Mouse (Mus musculus) kidney, postnatal 0 days (tissue): Measurements from ENCODE around the gene Apobec3. TPM values are rescaled to one million over a fixed set of nuclear protein-coding genes. Genes with fewer than 3 reads are reported as not detected.

Experiments used
- ATAC-seq: fragments of 200-750 bp; cut with Nextera tagmentation; replicated peaks from 2 replicates; pipeline ENCODE4 v1.8.0; 2017; ENCODE audit warnings: low read depth, moderate number of reproducible peaks, moderate TSS enrichment, moderate library complexity; ENCODE audit not compliant: low FRiP score
- DNase-seq: peaks from one replicate; pipeline ENCODE4 v3.0.0-alpha.2; 2016; ENCODE audit warnings: low spot score
- H3K27ac ChIP-seq: fragments of 300-500 bp; sonication (generic); 2 replicates; pipeline ENCODE4 v1.5.1; 2014; ENCODE audit warnings: mild to moderate bottlenecking
- H3K27me3 ChIP-seq: fragments of 300-500 bp; sonication (generic); 2 replicates; pipeline ENCODE4 v1.6.1; 2014; ENCODE audit warnings: low read length, mixed read lengths; ENCODE audit not compliant: insufficient read depth
- H3K36me3 ChIP-seq: fragments of 300-500 bp; sonication (generic); 2 replicates; pipeline ENCODE4 v1.6.1; 2014; ENCODE audit warnings: low read length, mixed read lengths; ENCODE audit not compliant: insufficient read depth
- H3K4me1 ChIP-seq: fragments of 300-500 bp; sonication (generic); replicated peaks from 2 replicates; pipeline ENCODE4 v1.6.1; 2014; ENCODE audit warnings: antibody characterized with exemption, low read length, mixed read lengths; ENCODE audit not compliant: insufficient read depth
- H3K4me2 ChIP-seq: fragments of 300-500 bp; sonication (generic); 2 replicates; pipeline ENCODE4 v1.6.1; 2014; ENCODE audit warnings: mild to moderate bottlenecking, low read length, moderate library complexity, mixed read lengths
- H3K4me3 ChIP-seq: fragments of 300-500 bp; sonication (generic); replicated peaks from 2 replicates; pipeline ENCODE4 v1.5.1; 2014; ENCODE audit warnings: low read depth, low read length
- H3K9ac ChIP-seq: fragments of 300-500 bp; sonication (generic); 2 replicates; pipeline ENCODE4 v1.6.1; 2014; ENCODE audit warnings: low read depth, low read length
- H3K9me3 ChIP-seq: fragments of 300-500 bp; sonication (generic); replicated peaks from 2 replicates; pipeline ENCODE4 v1.6.1; 2016; ENCODE audit warnings: low read length, inconsistent platforms, mixed read lengths
- CTCF ChIP-seq: IDR thresholded peaks from 2 replicates; pipeline ENCODE4 v1.5.1; 2016; ENCODE audit warnings: antibody characterized with exemption, low read depth, mild to moderate bottlenecking, moderate library complexity
- WGBS: fragments of 180-500 bp; shearing (Covaris S2); extraction: QIAGEN DNeasy Blood & Tissue Kit; methylation state at CpG from one replicate; pipeline ENCODE4 v1.1.7; 2014; 5-methylcytosine and 5-hydroxymethylcytosine counted together
- polyA plus RNA-seq: library from polyadenylated mRNA; unstranded; fragments of >200 nt; fragmentation: Nextera tagmentation; extraction: Ambion mirVana; gene quantifications from 2 replicates; pipeline ENCODE4 v1.2.1, GENCODE M21; 2015

The Apobec3 gene
- polyA plus RNA-seq, 1 experiment from 2014 or later = 26.1 TPM

DNA sequence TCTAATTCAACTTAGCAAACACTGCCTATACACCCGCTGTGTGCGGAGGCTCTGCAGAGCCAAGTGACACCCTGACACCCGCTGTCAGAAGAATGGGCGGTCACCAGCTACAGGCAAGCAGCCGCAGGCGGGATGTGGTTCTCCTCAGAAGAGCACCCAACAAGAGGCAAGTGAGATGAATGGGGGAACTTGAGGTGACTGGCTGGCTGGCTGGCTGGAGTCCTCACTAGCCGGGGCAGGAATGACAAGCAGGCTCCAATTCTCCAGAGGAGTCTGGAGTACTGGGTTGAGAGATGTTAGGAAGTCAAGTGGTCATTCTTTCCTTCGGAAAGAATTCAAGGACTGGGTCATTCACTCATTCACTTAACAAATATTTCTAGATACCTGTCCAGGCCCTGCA is 65.1 kb downstream of the Apobec3 start:
- Histone ChIP-seq H3K4me1 (peaks cover 14% of the 10 kb centered on the region), H3K9me3 (no peaks in the 10 kb centered on the region), H3K36me3 (no peaks in the 10 kb centered on the region), H3K4me2 (no peak overlapping the region), H3K27me3 (no peaks in the 10 kb centered on the region), H3K4me3 (no peak overlapping the region), H3K27ac (no peak overlapping the region), H3K9ac (no peak overlapping the region)
- 73% methylated on average over 8 of the region's 8 CpGs for WGBS
- ATAC-seq = no peak
- DNase-seq = no peak
- no peak for TF ChIP-seq CTCF

DNA sequence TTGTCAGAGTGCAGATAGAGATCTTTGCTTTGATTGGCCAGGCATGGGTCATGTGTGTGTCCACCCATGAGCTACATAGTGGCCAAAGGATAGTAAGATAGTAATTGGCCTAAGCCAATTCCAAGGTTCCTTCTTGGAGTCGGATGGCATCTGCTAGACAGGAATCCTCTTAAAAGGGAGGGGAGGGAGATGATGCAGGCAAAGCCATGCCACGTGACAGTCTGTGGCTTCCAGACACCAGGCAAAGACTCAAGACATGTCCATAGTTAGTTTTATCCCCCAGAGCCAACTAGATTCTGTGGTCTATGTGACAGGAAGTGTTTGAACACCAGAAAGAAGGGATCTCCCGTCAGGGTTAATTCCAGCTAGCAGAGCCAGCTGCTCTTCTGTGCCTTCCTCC is 67.0 kb downstream of the Apobec3 start:
- no peak overlapping the region for H3K27ac ChIP-seq
- H3K4me1 ChIP-seq = no peaks in the 10 kb centered on the region
- H3K36me3 ChIP-seq = no peaks in the 10 kb centered on the region
- H3K9ac ChIP-seq = no peak overlapping the region
- no peaks in the 10 kb centered on the region for H3K9me3 ChIP-seq
- H3K4me2 ChIP-seq = no peak overlapping the region
- DNase-seq (no peak), ATAC-seq (no peak)
- no peak overlapping the region for H3K4me3 ChIP-seq
- no peak for TF ChIP-seq CTCF
- H3K27me3 ChIP-seq = no peaks in the 10 kb centered on the region
- WGBS = 46% methylated on average over 3 of the region's 3 CpGs

- H3K9ac ChIP-seq = no peak overlapping the region
- no peaks in the 10 kb centered on the region for H3K9me3 ChIP-seq
- no peak overlapping the region for H3K27ac ChIP-seq
- TF ChIP-seq CTCF = peak; percentile 53; the same call in 1 of the 2 replicates
- no peak overlapping the region for H3K4me2 ChIP-seq
- ATAC-seq = no peak; the same call in 1 of the 2 replicates
- no peak overlapping the region for H3K4me3 ChIP-seq
- 53% methylated on average over 9 of the region's 9 CpGs for WGBS
- no peaks in the 10 kb centered on the region for H3K4me1 ChIP-seq
- H3K36me3 ChIP-seq = no peaks in the 10 kb centered on the region
- DNase-seq = peak; percentile 67
- H3K27me3 ChIP-seq = no peaks in the 10 kb centered on the region
Measured at GRCm38 (mm10) chr15:79961366-79961921, 70.0 kb downstream of the Apobec3 start.

GRCm38 (mm10) chr15:79962661-79963060 is 71.2 kb downstream of the Apobec3 start:
- Histone ChIP-seq H3K4me1 (no peaks in the 10 kb centered on the region), H3K36me3 (no peaks in the 10 kb centered on the region), H3K4me3 (no peak overlapping the region), H3K4me2 (no peak overlapping the region), H3K27ac (no peak overlapping the region), H3K27me3 (no peaks in the 10 kb centered on the region), H3K9me3 (no peaks in the 10 kb centered on the region), H3K9ac (no peak overlapping the region)
- ATAC-seq (no peak), DNase-seq (no peak)
- WGBS = 84% methylated on average over 18 of the region's 18 CpGs
- no peak for TF ChIP-seq CTCF

DNA sequence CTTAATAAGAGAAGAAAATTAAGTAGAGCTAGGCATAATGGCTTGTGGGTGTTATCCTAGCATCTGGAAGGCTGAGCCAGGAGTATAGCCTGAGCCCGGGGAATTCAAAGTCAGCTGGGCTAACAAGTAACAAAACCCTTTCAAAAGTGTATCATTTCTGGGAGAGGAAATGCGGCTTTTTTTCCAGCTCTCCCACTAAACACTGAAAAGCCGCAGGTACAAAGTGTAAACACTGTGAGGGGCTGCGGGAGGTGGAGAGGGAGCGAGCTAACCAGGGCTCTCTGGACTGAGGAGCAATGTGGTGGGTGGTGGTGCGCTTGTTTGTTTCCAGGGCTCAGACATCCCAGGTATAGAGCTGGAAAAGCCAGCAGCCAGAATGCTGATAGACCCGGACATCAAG is 72.9 kb downstream of the Apobec3 start:
- Histone ChIP-seq H3K27ac (no peak overlapping the region), H3K9me3 (no peaks in the 10 kb centered on the region), H3K36me3 (no peaks in the 10 kb centered on the region), H3K9ac (no peak overlapping the region), H3K4me1 (no peaks in the 10 kb centered on the region), H3K27me3 (no peaks in the 10 kb centered on the region), H3K4me3 (no peak overlapping the region), H3K4me2 (no peak overlapping the region)
- 90% methylated on average over 7 of the region's 7 CpGs for WGBS
- no peak for TF ChIP-seq CTCF
- ATAC-seq (no peak), DNase-seq (no peak)

Other genes with a start within 250 kb of the Apobec3 start
- gene Fam227a, start 232.7 kb upstream of the Apobec3 start, polyA plus RNA-seq = 0.66 and 1.3 TPM in 2 replicates
- gene Cby1, start 232.5 kb upstream of the Apobec3 start, polyA plus RNA-seq = 51.7 and 52.7 TPM in 2 replicates
- 264 TPM in 2 replicates for gene Tomm22, start 220.8 kb upstream of the Apobec3 start, polyA plus RNA-seq
- 18.8 and 19.0 TPM in 2 replicates for gene Josd1, start 203.7 kb upstream of the Apobec3 start, polyA plus RNA-seq
- gene Gtpbp1, start 200.8 kb upstream of the Apobec3 start, polyA plus RNA-seq = 24.3 and 26.9 TPM in 2 replicates
- gene Sun2, start 149.1 kb upstream of the Apobec3 start, polyA plus RNA-seq = 3.5 and 4.0 TPM in 2 replicates
- 59.3 and 61.8 TPM in 2 replicates for gene Dnal4, start 113.8 kb upstream of the Apobec3 start, polyA plus RNA-seq
- 1.1 and 1.4 TPM in 2 replicates for gene Nptxr, start 86.9 kb upstream of the Apobec3 start, polyA plus RNA-seq
- gene Npcd, start 57.4 kb upstream of the Apobec3 start, polyA plus RNA-seq = 0.28 TPM in 1 of 2 replicates, not detected in the other
- gene Cbx6, start 57.0 kb upstream of the Apobec3 start, polyA plus RNA-seq = 39.0 and 46.6 TPM in 2 replicates
- gene Cbx7, start 79.5 kb downstream of the Apobec3 start, polyA plus RNA-seq = 4.5 and 4.6 TPM in 2 replicates
- 6.5 and 6.8 TPM in 2 replicates for gene Pdgfb, start 123.3 kb downstream of the Apobec3 start, polyA plus RNA-seq
- gene Syngr1, start 199.7 kb downstream of the Apobec3 start, polyA plus RNA-seq = 21.8 and 24.1 TPM in 2 replicates
- gene Rpl3, start 200.2 kb downstream of the Apobec3 start, polyA plus RNA-seq = 970 and 975 TPM in 2 replicates
- 27.7 and 31.8 TPM in 2 replicates for gene Tab1, start 241.5 kb downstream of the Apobec3 start, polyA plus RNA-seq